Mouse (Mus musculus) urinary bladder, postnatal 4 days (tissue): ENCODE measurements at regions not wholly inside any gene's neighbourhood (a gene's known extent, or its start where the extent isn't known, plus 50 kb on each side); places are given as distances from the start of the nearest gene placed in this dataset.
A peak's percentile ranks its signal among the peaks of the same experiment; 100 is the strongest.

Source experiments
- DNase-seq, 2 experiments: peaks; one replicate each; pipeline ENCODE4 v3.0.0; 2021 to 2022; ENCODE audit warnings: low spot score in 2 of 2

- no peak for DNase-seq
Observed at GRCm38 (mm10) chr13:31240546-31240945, 266.5 kb downstream of the Gm5447 start.

DNA sequence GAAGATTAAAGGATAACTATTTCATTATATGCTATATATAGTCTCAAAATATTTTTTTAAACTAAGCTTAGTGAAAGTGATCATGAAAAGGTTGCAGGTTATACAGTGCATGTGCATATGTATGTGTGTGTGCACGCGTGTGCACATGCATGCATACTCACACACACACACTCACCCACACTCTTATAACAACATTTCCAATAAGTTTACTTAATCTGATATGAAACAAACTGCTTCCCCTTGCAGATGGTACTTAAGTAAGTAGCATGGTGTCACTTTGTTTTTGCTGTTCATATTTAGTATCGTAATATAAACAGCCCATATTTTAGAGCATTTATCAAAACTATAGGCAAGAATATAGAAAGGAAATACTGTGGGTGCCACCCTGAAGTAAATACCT lies 275.0 kb downstream of the Gm5447 start:
- no peak for DNase-seq

- no peak for DNase-seq
Observed at GRCm38 (mm10) chr13:31249525-31249924, 275.5 kb downstream of the Gm5447 start.

DNA sequence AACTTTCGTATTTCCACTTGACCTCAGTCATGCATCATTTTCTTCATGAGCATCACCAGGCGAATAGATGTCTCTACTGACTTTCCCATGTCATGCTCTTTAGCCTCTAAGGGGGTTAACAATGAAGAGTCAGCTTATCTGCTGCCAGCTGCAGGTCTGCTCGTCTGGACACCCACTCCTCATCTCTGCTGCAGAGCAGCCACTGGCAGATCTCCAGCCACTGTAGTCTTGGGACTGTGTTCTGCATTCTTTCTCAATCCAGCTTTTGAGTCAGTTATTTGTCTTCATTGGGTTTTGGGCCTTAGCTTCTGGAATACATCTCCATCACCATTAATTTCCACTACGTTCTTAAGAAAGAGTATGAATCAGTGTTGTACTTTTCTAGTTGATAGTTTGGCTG lies 280.0 kb downstream of the Gm5447 start:
- DNase-seq, result no peak

GRCm38 (mm10) chr13:31254744-31255143 lies 280.7 kb downstream of the Gm5447 start:
- DNase-seq, result no peak

DNA sequence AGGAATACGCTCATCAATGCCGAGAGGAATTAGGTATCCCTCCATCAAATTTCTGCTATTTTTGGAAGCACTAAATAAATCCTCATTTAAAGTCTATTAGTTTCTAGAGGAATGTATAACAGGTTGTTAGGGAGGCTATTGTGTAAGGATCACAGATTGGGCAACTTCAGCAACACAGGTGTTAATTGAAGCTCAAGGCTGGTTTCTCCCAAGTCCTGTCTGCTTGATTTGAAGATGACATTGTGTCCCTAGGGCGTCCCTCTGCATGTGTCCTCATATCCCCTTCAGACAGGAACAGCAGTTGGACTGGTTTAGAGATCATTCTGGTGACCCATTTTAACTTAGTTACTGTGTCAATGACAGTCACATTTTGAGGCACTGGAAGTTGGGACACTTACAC lies 281.5 kb downstream of the Gm5447 start:
- DNase-seq, result no peak

- DNase-seq, result no peak
Observed at GRCm38 (mm10) chr13:31267865-31268264, 288.1 kb upstream of the Foxq1 start.

DNA sequence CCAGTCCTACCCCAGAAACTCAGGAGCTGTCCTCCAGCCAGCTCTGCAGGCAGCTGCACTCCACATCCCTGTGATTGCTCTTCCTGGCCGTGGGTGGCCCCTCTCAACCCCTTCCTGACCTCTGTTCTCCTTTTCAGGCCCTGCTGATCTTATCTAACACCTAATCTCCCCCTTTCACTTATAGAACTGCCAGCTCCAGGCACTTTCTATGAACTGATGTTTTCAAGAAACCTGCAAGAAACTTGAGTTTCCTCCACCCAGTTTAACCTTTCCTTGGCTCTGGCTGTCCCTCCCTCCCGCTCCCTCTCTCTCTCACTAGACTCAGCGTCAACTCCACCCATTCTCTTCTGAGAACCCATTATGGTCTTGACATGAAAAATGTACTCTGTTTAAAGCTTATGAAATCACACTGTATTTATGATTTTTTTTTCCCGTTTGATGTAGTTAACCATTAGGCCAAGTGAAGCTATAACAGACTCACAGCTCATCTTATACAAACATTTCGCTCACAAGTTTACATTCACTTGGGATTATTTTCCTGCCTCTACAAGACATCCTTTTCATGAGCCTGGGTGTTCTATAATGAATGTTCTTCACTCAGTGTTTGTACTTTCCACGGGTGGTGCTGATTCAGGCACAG lies 279.8 kb upstream of the Foxq1 start:
- DNase-seq, result peak in 1 of 2 experiments; percentile 9

DNA sequence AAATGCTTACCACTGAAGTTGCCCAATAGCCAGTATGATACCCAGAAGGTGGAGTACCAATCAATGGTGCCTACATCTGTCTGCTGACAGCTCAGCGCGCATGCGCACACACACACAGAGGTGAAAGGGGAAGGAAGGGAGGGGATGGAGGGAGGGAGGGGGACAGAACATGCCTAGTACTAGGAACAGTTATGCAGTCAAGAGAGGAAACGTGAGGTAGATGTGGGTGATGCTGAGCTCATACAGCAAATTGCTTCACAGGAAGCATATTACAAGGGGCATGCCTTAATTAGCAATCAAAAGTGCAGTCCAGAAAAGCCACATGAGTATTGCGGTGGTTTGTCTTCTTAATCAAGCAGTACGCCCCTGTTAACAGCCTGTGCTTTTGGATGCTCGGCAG lies 265.3 kb upstream of the Foxq1 start:
- DNase-seq, result no peak

DNA sequence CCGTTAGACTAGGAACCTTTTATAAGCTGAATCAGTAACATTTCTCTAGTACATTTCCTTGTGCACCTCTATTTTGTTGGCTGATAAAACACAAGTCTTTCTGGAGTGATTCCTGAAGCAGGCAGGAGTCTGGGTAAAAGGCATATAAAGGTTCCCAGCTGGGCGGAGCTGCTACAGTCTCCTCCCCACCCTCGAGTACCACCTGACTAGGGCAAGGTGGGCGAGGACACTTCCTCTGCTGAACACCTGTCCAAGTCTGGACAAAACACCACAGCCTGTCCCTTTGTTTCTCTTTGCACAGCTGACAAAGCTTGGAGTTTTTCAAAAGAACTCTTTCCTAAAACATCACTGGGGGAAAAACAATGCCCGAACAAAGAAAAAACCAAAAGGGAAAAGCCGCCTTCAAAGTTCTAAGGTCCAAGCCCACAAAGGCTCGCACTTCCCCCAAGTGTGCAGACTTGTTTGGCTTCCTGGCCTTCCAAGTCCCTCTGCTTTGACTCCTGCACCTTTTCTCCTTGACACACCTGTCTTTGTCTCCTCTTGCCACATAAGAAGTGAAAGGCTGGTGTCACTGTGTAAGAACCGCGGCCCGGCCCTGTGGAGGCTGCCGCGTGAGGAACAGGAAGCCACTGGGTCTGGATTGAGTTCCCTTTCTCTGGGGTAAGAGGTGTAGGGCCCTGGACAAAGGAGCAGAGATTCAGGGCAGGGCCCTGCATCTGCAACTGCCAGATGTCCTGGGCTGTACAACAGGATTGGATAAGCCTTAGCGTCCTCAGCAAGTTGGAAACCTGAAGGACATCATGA lies 263.1 kb upstream of the Foxq1 start:
- DNase-seq, result no peak

DNA sequence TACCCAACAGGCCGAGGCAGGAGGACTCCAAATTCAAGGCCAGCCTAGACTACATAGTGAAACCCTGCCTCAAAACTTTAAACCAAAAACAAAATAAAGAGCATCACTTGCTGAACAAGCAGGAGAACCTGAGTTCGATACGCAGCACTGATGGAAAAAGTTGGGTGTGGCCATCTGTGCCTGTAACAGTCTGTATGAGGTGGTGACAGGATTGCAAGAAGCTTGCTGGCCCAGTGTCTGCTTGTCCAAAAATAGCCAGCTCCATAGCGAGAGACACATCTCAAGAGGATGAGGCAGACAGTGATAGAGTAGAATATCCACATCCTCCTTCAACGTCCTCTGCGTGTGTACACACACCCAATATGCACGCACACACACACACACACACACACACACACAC lies 261.9 kb upstream of the Foxq1 start:
- DNase-seq, result no peak

- DNase-seq, result no peak
Observed at GRCm38 (mm10) chr13:31303194-31303593, 252.7 kb upstream of the Foxq1 start.

GRCm38 (mm10) chr13:31304286-31304865 lies 251.6 kb upstream of the Foxq1 start:
- DNase-seq, result no peak

GRCm38 (mm10) chr13:31309083-31309621 lies 246.8 kb upstream of the Foxq1 start:
- no peak for DNase-seq

- DNase-seq, result no peak
Observed at GRCm38 (mm10) chr13:31312772-31313171, 243.2 kb upstream of the Foxq1 start.

DNA sequence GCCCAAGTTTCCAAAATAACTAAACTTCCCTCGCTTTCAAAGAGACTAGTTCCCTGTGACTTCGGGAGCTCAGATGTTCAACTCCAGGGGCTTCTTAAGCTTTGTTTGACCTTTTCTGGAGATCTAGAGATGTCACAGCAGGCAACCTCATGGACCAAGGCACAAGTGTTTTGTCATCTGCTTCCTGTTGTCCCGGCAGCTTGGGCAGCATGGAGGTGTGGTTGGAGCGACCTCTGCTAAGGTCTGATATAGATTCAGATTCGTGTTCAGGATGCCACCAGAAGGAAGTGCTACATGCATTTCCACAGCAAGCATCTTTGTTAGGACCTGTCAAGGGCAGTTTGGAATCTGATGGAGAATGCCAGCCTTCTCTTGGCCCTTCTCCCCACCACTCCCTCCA lies 242.1 kb upstream of the Foxq1 start:
- no peak for DNase-seq

DNA sequence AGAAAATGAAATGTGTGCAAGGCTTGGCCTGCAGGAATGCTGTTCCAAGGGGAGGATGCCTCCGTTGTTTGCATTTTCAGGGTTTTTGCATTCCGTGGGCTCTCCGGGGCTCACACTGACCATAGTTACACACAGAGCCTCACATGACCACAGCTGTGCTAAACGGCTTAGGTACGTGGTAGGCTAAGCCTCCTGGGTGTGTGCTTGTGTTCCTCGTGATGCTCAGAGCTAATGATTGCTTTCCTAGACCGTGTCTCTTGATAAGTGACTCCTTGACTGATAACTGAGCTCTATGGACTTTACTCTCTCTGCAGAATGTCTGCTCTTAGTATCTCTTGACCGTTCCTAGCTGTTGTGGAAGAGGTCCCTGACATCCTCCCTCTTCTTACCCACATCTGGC lies 238.9 kb upstream of the Foxq1 start:
- no peak for DNase-seq

DNA sequence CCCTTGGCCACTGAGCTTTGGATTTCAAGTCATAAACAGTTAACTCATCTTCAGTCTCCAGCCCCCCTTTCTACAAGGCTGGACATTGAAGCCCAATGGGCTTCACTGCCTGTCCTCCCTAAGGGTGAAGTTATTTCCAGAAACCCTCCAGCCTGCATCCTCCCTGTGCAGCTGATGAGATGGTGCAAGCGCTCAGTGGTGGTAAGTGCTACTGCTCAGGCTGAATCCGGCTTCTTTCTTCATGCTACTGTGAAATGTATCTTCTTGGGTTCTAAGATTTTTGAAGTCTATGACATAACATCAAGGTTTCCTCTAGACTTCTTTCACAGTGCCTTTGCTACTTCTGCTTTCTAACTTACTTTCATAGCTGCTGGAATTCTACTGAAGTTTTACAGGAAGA lies 237.9 kb upstream of the Foxq1 start:
- no peak for DNase-seq

DNA sequence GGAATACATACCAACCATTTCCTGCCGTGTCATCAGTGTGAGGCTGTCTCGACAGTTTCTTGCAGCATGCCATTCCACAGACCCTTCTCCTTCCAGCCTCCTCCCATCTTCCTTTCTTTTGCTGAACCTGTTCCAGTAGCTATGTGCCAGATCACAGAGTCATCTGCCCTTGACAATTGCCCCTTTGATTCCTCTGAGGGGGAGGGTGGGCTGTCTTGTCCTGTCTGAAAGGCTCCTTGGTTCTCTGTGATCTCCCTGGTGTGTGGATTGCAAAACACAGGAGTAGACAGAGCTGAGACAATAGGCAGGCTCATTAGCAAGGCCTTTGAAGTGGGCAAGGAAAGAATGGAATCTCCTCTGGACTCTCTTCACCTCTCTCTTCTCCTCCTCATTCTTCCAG lies 234.5 kb upstream of the Foxq1 start:
- DNase-seq, result no peak

DNA sequence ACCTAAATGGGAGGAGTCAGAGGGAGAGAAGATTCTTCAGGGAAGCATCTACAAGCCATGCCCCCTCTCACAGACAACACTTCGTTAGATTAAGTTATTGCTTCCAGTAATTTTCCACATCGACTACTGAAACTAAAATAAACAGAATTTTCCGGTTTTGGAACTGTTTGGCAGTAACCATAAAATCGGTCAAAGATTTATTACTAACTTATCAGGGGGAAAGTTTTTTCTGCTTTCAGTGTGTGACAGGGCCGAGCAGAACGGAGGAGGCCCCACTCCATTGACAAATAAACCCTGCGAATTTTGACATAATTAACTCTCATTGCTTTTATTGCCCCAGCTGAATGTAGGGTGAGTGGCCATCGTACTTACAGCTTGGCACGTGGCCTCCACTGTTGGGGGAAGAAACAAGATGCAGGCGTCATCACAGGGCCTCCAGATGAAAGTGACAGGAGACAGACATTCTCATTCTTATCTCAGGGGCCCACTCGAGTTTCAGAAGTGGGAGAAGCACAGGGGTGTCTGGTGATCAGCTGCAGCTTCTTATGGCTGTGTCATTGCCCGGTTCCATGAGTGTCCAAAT lies 229.6 kb upstream of the Foxq1 start:
- no peak for DNase-seq

- DNase-seq, result peak in 1 of 2 experiments; percentile 40
Observed at GRCm38 (mm10) chr13:31327511-31327951, 228.4 kb upstream of the Foxq1 start.

GRCm38 (mm10) chr13:31328756-31329155 lies 227.2 kb upstream of the Foxq1 start:
- no peak for DNase-seq
